Mouse (Mus musculus): Measurements from ENCODE around the gene Bloc1s3. TPM values are rescaled to one million over a fixed set of nuclear protein-coding genes. Genes with fewer than 3 reads are reported as not detected.

The Bloc1s3 gene
- total and polyA plus RNA-seq, 3 experiments, result 4.2 to 5.7 (median 5.2) TPM

DNA sequence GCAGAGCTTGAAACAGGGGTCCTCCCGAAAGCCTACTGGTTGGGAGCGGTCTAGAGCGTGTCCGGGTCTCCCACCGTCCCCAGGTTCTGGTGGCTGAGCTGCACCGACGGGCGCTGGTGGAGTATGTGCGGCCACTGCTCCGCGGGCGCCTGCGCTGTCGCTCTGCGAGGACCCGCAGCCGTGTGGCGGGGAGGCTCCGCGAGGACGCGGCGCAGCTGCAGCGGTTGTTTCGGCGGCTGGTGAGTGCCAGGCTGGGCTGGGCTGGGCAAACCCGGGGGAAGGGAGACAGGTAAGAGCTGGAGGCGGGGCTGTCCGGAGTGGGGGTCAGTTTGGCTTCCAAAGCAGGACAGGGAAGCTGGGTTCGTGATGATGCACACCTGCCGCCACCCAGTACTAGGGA is 18.6 kb downstream of the Bloc1s3 start:
- peaks cover 3% of the 10 kb centered on the region for H3K4me1 ChIP-seq (ENCODE audit: insufficient read depth, low read depth, low read length)
- TF ChIP-seq POLR2AphosphoS5 (IDR thresholded peaks at IDR 0.05; ENCODE audit: insufficient replicate concordance, low read depth, low read length) (no peak), CTCF (IDR thresholded peaks at IDR 0.05; ENCODE audit: low read depth, low read length) (no peak), GATA1 (IDR thresholded peaks at IDR 0.05; ENCODE audit: borderline replicate concordance, low read length) (no peak), GATA2 (IDR thresholded peaks at IDR 0.05; ENCODE audit: borderline replicate concordance, low read depth, low read length) (no peak)
- no peak for ATAC-seq (ENCODE audit: extremely low read depth, insufficient number of reproducible peaks, low FRiP score, poor library complexity, severe bottlenecking)
- H3K36me3 ChIP-seq (replicated peaks), result no peaks in the 10 kb centered on the region
- H3K9me3 ChIP-seq (replicated peaks), result no peaks in the 10 kb centered on the region
- peaks cover 51% of the 10 kb centered on the region for H3K27me3 ChIP-seq (ENCODE audit: insufficient read depth, low read length)
- H3K4me3 ChIP-seq (ENCODE audit: low read depth, low read length), result no peak overlapping the region
- no peak for DNase-seq (ENCODE audit: low spot score)

- ATAC-seq (ENCODE audit: extremely low read depth, insufficient number of reproducible peaks, low FRiP score, poor library complexity, severe bottlenecking) (no peak), DNase-seq (ENCODE audit: low spot score) (no peak)
- H3K4me3 ChIP-seq (ENCODE audit: low read depth, low read length), result no peak overlapping the region
- peaks cover 48% of the 10 kb centered on the region for H3K27me3 ChIP-seq (ENCODE audit: insufficient read depth, low read length)
- H3K9me3 ChIP-seq (replicated peaks), result no peaks in the 10 kb centered on the region
- no peaks in the 10 kb centered on the region for H3K36me3 ChIP-seq (replicated peaks)
- TF ChIP-seq CTCF (IDR thresholded peaks at IDR 0.05; ENCODE audit: low read depth, low read length), result no peak
- no peak for TF ChIP-seq POLR2AphosphoS5 (IDR thresholded peaks at IDR 0.05; ENCODE audit: insufficient replicate concordance, low read depth, low read length)
- H3K4me1 ChIP-seq (ENCODE audit: insufficient read depth, low read depth, low read length), result peaks cover 4% of the 10 kb centered on the region
These were observed 21.6 kb downstream of the Bloc1s3 start for GRCm38 (mm10) chr7:19486549-19486948.

GRCm38 (mm10) chr7:19485488-19485887 is 22.7 kb downstream of the Bloc1s3 start:
- H3K36me3 ChIP-seq (replicated peaks), result no peaks in the 10 kb centered on the region
- no peak for TF ChIP-seq GATA2 (IDR thresholded peaks at IDR 0.05; ENCODE audit: borderline replicate concordance, low read depth, low read length)
- peaks cover 4% of the 10 kb centered on the region for H3K4me1 ChIP-seq (ENCODE audit: insufficient read depth, low read depth, low read length)
- ATAC-seq (ENCODE audit: extremely low read depth, insufficient number of reproducible peaks, low FRiP score, poor library complexity, severe bottlenecking), result no peak
- no peaks in the 10 kb centered on the region for H3K9me3 ChIP-seq (replicated peaks)
- peaks cover 46% of the 10 kb centered on the region for H3K27me3 ChIP-seq (ENCODE audit: insufficient read depth, low read length)
- no peak overlapping the region for H3K4me3 ChIP-seq (ENCODE audit: low read depth, low read length)
- no peak for DNase-seq (ENCODE audit: low spot score)

- H3K27me3 ChIP-seq (ENCODE audit: insufficient read depth, low read length), result peaks cover 41% of the 10 kb centered on the region
- H3K4me1 ChIP-seq (ENCODE audit: insufficient read depth, low read depth, low read length), result peaks cover 5% of the 10 kb centered on the region
- H3K36me3 ChIP-seq (replicated peaks), result no peaks in the 10 kb centered on the region
- H3K9me3 ChIP-seq (replicated peaks), result no peaks in the 10 kb centered on the region
- TF ChIP-seq GATA2 (IDR thresholded peaks at IDR 0.05; ENCODE audit: borderline replicate concordance, low read depth, low read length), result no peak
- no peak for TF ChIP-seq TAL1 (conservative IDR thresholded peaks at IDR 0.05; ENCODE audit: low read depth, low read length)
- TF ChIP-seq CTCF (IDR thresholded peaks at IDR 0.05; ENCODE audit: low read depth, low read length), result no peak
- no peak for TF ChIP-seq GATA1 (IDR thresholded peaks at IDR 0.05; ENCODE audit: borderline replicate concordance, low read length)
- no peak for TF ChIP-seq POLR2AphosphoS5 (IDR thresholded peaks at IDR 0.05; ENCODE audit: insufficient replicate concordance, low read depth, low read length)
- no peak for ATAC-seq (ENCODE audit: extremely low read depth, insufficient number of reproducible peaks, low FRiP score, poor library complexity, severe bottlenecking)
- DNase-seq (ENCODE audit: low spot score), result no peak
- H3K4me3 ChIP-seq (ENCODE audit: low read depth, low read length), result no peak overlapping the region
These were observed 24.9 kb downstream of the Bloc1s3 start for GRCm38 (mm10) chr7:19483281-19483680.

GRCm38 (mm10) chr7:19477624-19478384 is 30.4 kb downstream of the Bloc1s3 start:
- ATAC-seq (ENCODE audit: extremely low read depth, insufficient number of reproducible peaks, low FRiP score, poor library complexity, severe bottlenecking), result no peak

GRCm38 (mm10) chr7:19477084-19477483 is 31.1 kb downstream of the Bloc1s3 start:
- peaks cover 4% of the 10 kb centered on the region for H3K4me1 ChIP-seq (ENCODE audit: insufficient read depth, low read depth, low read length)
- H3K4me3 ChIP-seq (ENCODE audit: low read depth, low read length), result no peak overlapping the region
- TF ChIP-seq GATA1 (IDR thresholded peaks at IDR 0.05; ENCODE audit: borderline replicate concordance, low read length), result no peak
- TF ChIP-seq TAL1 (conservative IDR thresholded peaks at IDR 0.05; ENCODE audit: low read depth, low read length), result no peak
- TF ChIP-seq CTCF (IDR thresholded peaks at IDR 0.05; ENCODE audit: low read depth, low read length), result no peak
- no peak for TF ChIP-seq POLR2AphosphoS5 (IDR thresholded peaks at IDR 0.05; ENCODE audit: insufficient replicate concordance, low read depth, low read length)
- TF ChIP-seq GATA2 (IDR thresholded peaks at IDR 0.05; ENCODE audit: borderline replicate concordance, low read depth, low read length), result no peak
- no peaks in the 10 kb centered on the region for H3K36me3 ChIP-seq (replicated peaks)
- peaks cover 38% of the 10 kb centered on the region for H3K27me3 ChIP-seq (ENCODE audit: insufficient read depth, low read length)
- ATAC-seq (ENCODE audit: extremely low read depth, insufficient number of reproducible peaks, low FRiP score, poor library complexity, severe bottlenecking) (no peak), DNase-seq (ENCODE audit: low spot score) (no peak)
- H3K9me3 ChIP-seq (replicated peaks), result peaks cover 7% of the 10 kb centered on the region

More at GRCm38 (mm10) chr7:19477624-19478384, 30.4 kb downstream of the Bloc1s3 start:
- peaks cover 4% of the 10 kb centered on the region for H3K4me1 ChIP-seq (ENCODE audit: insufficient read depth, low read depth, low read length)
- no peak overlapping the region for H3K4me3 ChIP-seq (ENCODE audit: low read depth, low read length)
- DNase-seq (ENCODE audit: low spot score), result no peak
- H3K27me3 ChIP-seq (ENCODE audit: insufficient read depth, low read length), result peaks cover 40% of the 10 kb centered on the region
- H3K9me3 ChIP-seq (replicated peaks), result peaks cover 7% of the 10 kb centered on the region
- TF ChIP-seq GATA2 (IDR thresholded peaks at IDR 0.05; ENCODE audit: borderline replicate concordance, low read depth, low read length) (no peak), TAL1 (conservative IDR thresholded peaks at IDR 0.05; ENCODE audit: low read depth, low read length) (no peak), POLR2AphosphoS5 (IDR thresholded peaks at IDR 0.05; ENCODE audit: insufficient replicate concordance, low read depth, low read length) (no peak), CTCF (IDR thresholded peaks at IDR 0.05; ENCODE audit: low read depth, low read length) (no peak), GATA1 (IDR thresholded peaks at IDR 0.05; ENCODE audit: borderline replicate concordance, low read length) (no peak)
- H3K36me3 ChIP-seq (replicated peaks), result no peaks in the 10 kb centered on the region
